Mouse (Mus musculus) ES-E14 (cell line): Measurements from ENCODE around the gene Eya4.

Experiments
- CHD2 ChIP-seq: IDR thresholded peaks from 2 replicates; pipeline ENCODE4 v1.6.1; 2014; ENCODE audit warnings: mild to moderate bottlenecking, low read depth, low read length, inconsistent platforms
- HCFC1 ChIP-seq: IDR thresholded peaks from 2 replicates; pipeline ENCODE4 v1.6.1; 2012; ENCODE audit warnings: low read length, inconsistent platforms, borderline replicate concordance; ENCODE audit not compliant: insufficient read depth
- MAFK ChIP-seq: IDR thresholded peaks from 2 replicates; pipeline ENCODE4 v1.6.1; 2014; ENCODE audit warnings: mild to moderate bottlenecking, low read depth, low read length, inconsistent platforms; ENCODE audit not compliant: insufficient read depth
- ZC3H11A ChIP-seq: IDR thresholded peaks from 2 replicates; pipeline ENCODE4 v1.6.1; 2012; ENCODE audit warnings: low read depth, mild to moderate bottlenecking, inconsistent platforms, low read length, borderline replicate concordance
- ZNF384 ChIP-seq: IDR thresholded peaks from 2 replicates; pipeline ENCODE4 v1.6.1; 2012; ENCODE audit warnings: low read depth, low read length, inconsistent platforms

- TF ChIP-seq MAFK: no peak
- no peak for TF ChIP-seq ZC3H11A
- TF ChIP-seq ZNF384: no peak
- no peak for TF ChIP-seq CHD2
- no peak for TF ChIP-seq HCFC1
Measured at GRCm38 (mm10) chr10:23060694-23061060, 289.9 kb downstream of the Eya4 start.
